In genomic region chr4:25267144-25267543, GRCm38 (mm10) we compare ENCODE assay signal across 2 mouse cellular contexts.
A peak's percentile ranks its signal among the peaks of the same experiment; 100 is the strongest.
TF ChIP-seq lines count a peak whose summit lies in the region.

No protein-coding gene starts in this region.

TF ChIP-seq in CH12.LX, 34 proteins besides CTCF, POLR2A, EP300 and RAD21 (continued from another document):
- no peak for TF ChIP-seq BHLHE40 (IDR thresholded peaks at IDR 0.05; ENCODE audit: low read depth, low read length)
- TF ChIP-seq UBTF (IDR thresholded peaks at IDR 0.05; ENCODE audit: low read depth, low read length): no peak
- TF ChIP-seq CHD2 (IDR thresholded peaks at IDR 0.05; ENCODE audit: low read length): no peak
- TF ChIP-seq TBP (conservative IDR thresholded peaks at IDR 0.05; ENCODE audit: low read depth, low read length): no peak
- TF ChIP-seq JUN (IDR thresholded peaks at IDR 0.05; ENCODE audit: insufficient read depth, low read depth, low read length): no peak
- TF ChIP-seq TCF12 (IDR thresholded peaks at IDR 0.05; ENCODE audit: low read depth, low read length): no peak
- TF ChIP-seq MXI1 (IDR thresholded peaks at IDR 0.05; ENCODE audit: low read depth, low read length): no peak
- TF ChIP-seq NRF1 (IDR thresholded peaks at IDR 0.05; ENCODE audit: low read depth, low read length): no peak
- TF ChIP-seq SIN3A (IDR thresholded peaks at IDR 0.05; ENCODE audit: low read length): no peak
- no peak for TF ChIP-seq SMC3 (IDR thresholded peaks at IDR 0.05; ENCODE audit: low read depth, low read length)
- no peak for TF ChIP-seq ELF1 (IDR thresholded peaks at IDR 0.05; ENCODE audit: low read depth, low read length)
- no peak for TF ChIP-seq PAX5 (IDR thresholded peaks at IDR 0.05; ENCODE audit: low read length)
- TF ChIP-seq KAT2A (IDR thresholded peaks at IDR 0.05; ENCODE audit: insufficient replicate concordance, low read length): no peak
- TF ChIP-seq IRF4 (IDR thresholded peaks at IDR 0.05; ENCODE audit: low read depth, low read length): no peak
- no peak for TF ChIP-seq MAFK (IDR thresholded peaks at IDR 0.05; ENCODE audit: insufficient replicate concordance, low read length)

TF ChIP-seq in MEL, 35 proteins besides CTCF, POLR2A, EP300 and RAD21 (continued from another document):
- TF ChIP-seq TAL1 (IDR thresholded peaks at IDR 0.05; ENCODE audit: low read length) (peak; percentile 13; the same call in 1 of the 2 replicates), MYC (IDR thresholded peaks at IDR 0.05; ENCODE audit: low read depth, low read length) (0 out of 2 replicates have a peak, but pooled peaks have one; percentile 32), POLR2AphosphoS5 (IDR thresholded peaks at IDR 0.05; ENCODE audit: borderline replicate concordance, low read depth, low read length) (no peak), TBP (IDR thresholded peaks at IDR 0.05; ENCODE audit: low read depth, low read length) (peak; percentile 57; the same call in 1 of the 2 replicates), KAT2A (conservative IDR thresholded peaks at IDR 0.05; ENCODE audit: low read depth, low read length) (0 out of 2 replicates have a peak, but pooled peaks have one; percentile 21), SMC3 (IDR thresholded peaks at IDR 0.05; ENCODE audit: low read depth, low read length) (peak; percentile 7; the same call in 1 of the 2 replicates), SIN3A (IDR thresholded peaks at IDR 0.05; ENCODE audit: low read length) (peak; percentile 29; the same call in 1 of the 2 replicates), TCF12 (IDR thresholded peaks at IDR 0.05; ENCODE audit: low read depth, low read length) (peak; percentile 77), ETS1 (IDR thresholded peaks at IDR 0.05; ENCODE audit: low read depth, low read length) (peak; percentile 72), GATA1 (IDR thresholded peaks at IDR 0.05; ENCODE audit: low read depth, low read length) (peak; percentile 92), USF1 (IDR thresholded peaks at IDR 0.05; ENCODE audit: low read depth, low read length) (no peak)
